In genomic region chr17:56206276-56206884, GRCm38 (mm10) we compare ENCODE assay signal across 14 mouse cellular contexts. TPM values are rescaled to one million over a fixed set of nuclear protein-coding genes. Genes with fewer than 3 reads are reported as not detected.
A peak's percentile ranks its signal among the peaks of the same experiment; 100 is the strongest.
DNase-seq lines count a peak whose midpoint lies in the region; ATAC-seq lines count a peak whose summit lies in the region.
"Had no signal": no experiment of that assay in that cellular context is flagged by ENCODE, and none has a peak within 500 bp of the region (broad histone marks: within the 10 kb centered on the region; RNA-seq: fewer than 3 reads in every experiment).

No protein-coding gene starts in this region.

- DNase-seq in 3T3-L1 (ENCODE audit: low read depth, low spot score) = peak; percentile 31
- no peak for DNase-seq in intestine, embryonic 14.5 days (ENCODE audit: low spot score)
- DNase-seq in lung, postnatal 14 days = peak; percentile 72
- no peak for DNase-seq in left cerebral cortex, postnatal 4 days
- no peak for DNase-seq in midbrain, embryonic 10.5 days (ENCODE audit: low spot score)
- no peak for DNase-seq in layer of hippocampus, adult 18-20 months (ENCODE audit: low spot score in 2 of 2)
- no peak for DNase-seq in urinary bladder, postnatal 4 days (ENCODE audit: low spot score in 2 of 2)
- DNase-seq: cerebellum, adult 9-10 months; thymus, postnatal 25 days had no signal

- H3K4me2 ChIP-seq in intestine, embryonic 14.5 days (ENCODE audit: low read length) = no peak overlapping the region
- no peak overlapping the region for H3K4me2 ChIP-seq in liver, embryonic 15.5 days
- H3K4me2 ChIP-seq: limb, embryonic 15.5 days; midbrain, embryonic 13.5 days had no signal

- WGBS in intestine, embryonic 14.5 days = 81% methylated on average over 10 of the region's 10 CpGs
- WGBS in liver, embryonic 15.5 days (ENCODE audit: insufficient replicate concordance) = 72% methylated on average over 10 of the region's 10 CpGs
- WGBS in midbrain, embryonic 10.5 days = 89% methylated on average over 10 of the region's 10 CpGs

- H3K27ac ChIP-seq in intestine, embryonic 14.5 days (ENCODE audit: low read depth) = no peak overlapping the region
- H3K27ac ChIP-seq in liver, embryonic 15.5 days (replicated peaks) = peak overlapping the region; percentile 65
- no peak overlapping the region for H3K27ac ChIP-seq in midbrain, embryonic 10.5 days (replicated peaks)
- H3K27ac ChIP-seq: limb, embryonic 15.5 days; midbrain, embryonic 13.5 days had no signal

- peak; percentile 81 for ATAC-seq in intestine, embryonic 14.5 days (replicated peaks; ENCODE audit: low FRiP score, low TSS enrichment, low read depth)
- peak; percentile 74 for ATAC-seq in liver, embryonic 15.5 days (ENCODE audit: insufficient read depth)
- ATAC-seq: hindbrain, embryonic 16.5 days; midbrain, embryonic 13.5 days had no signal

- intact Hi-C loops in left cerebral cortex, postnatal 4 days (cut with DNase I) = no loop called here

- no peak overlapping the region for H3K4me3 ChIP-seq in intestine, embryonic 14.5 days (ENCODE audit: low read depth, low read length)
- H3K4me3 ChIP-seq in liver, embryonic 15.5 days (replicated peaks) = no peak overlapping the region
- H3K4me3 ChIP-seq in midbrain, embryonic 10.5 days = no peak overlapping the region
- H3K4me3 ChIP-seq: erythroblast, embryonic 14.5 days; limb, embryonic 15.5 days; midbrain, embryonic 13.5 days had no signal

- H3K27me3 ChIP-seq in intestine, embryonic 14.5 days (replicated peaks; ENCODE audit: control insufficient read depth, insufficient read depth, low read length) = no peaks in the 10 kb centered on the region
- H3K27me3 ChIP-seq in liver, embryonic 15.5 days = no peaks in the 10 kb centered on the region
- no peaks in the 10 kb centered on the region for H3K27me3 ChIP-seq in midbrain, embryonic 10.5 days (ENCODE audit: low read depth, poor library complexity, severe bottlenecking)
- H3K27me3 ChIP-seq: limb, embryonic 15.5 days; midbrain, embryonic 13.5 days had no signal

- no peaks in the 10 kb centered on the region for H3K4me1 ChIP-seq in intestine, embryonic 14.5 days (replicated peaks; ENCODE audit: control insufficient read depth, insufficient read depth, low read length)
- peaks cover 30% of the 10 kb centered on the region for H3K4me1 ChIP-seq in liver, embryonic 15.5 days (replicated peaks)
- H3K4me1 ChIP-seq in midbrain, embryonic 10.5 days = no peaks in the 10 kb centered on the region
- H3K4me1 ChIP-seq: limb, embryonic 15.5 days; midbrain, embryonic 13.5 days had no signal

- peaks cover 99% of the 10 kb centered on the region for H3K36me3 ChIP-seq in intestine, embryonic 14.5 days (ENCODE audit: control insufficient read depth, insufficient read depth, low read length)
- H3K36me3 ChIP-seq in liver, embryonic 15.5 days (replicated peaks) = peaks cover 86% of the 10 kb centered on the region
- H3K36me3 ChIP-seq in midbrain, embryonic 10.5 days = peaks cover 100% of the 10 kb centered on the region

- H3K9ac ChIP-seq in intestine, embryonic 14.5 days (ENCODE audit: low read length) = no peak overlapping the region
- no peak overlapping the region for H3K9ac ChIP-seq in liver, embryonic 15.5 days
- H3K9ac ChIP-seq: limb, embryonic 15.5 days; midbrain, embryonic 13.5 days had no signal

- no peaks in the 10 kb centered on the region for H3K9me3 ChIP-seq in intestine, embryonic 14.5 days (ENCODE audit: control insufficient read depth, low read length)
- H3K9me3 ChIP-seq in liver, embryonic 15.5 days (replicated peaks) = no peaks in the 10 kb centered on the region
- H3K9me3 ChIP-seq in midbrain, embryonic 10.5 days (replicated peaks) = no peaks in the 10 kb centered on the region
- H3K9me3 ChIP-seq: limb, embryonic 15.5 days; midbrain, embryonic 13.5 days had no signal

RNA-seq across cellular contexts. Expression of gene Dpp9, which starts 12.3 kb away (rescaled TPM):
- 35.4 and 36.2 TPM in 2 replicates for polyA plus RNA-seq in intestine, embryonic 14.5 days (2014; fragmentation: Nextera tagmentation; extraction: Ambion mirVana)
- 19.6 and 22.9 TPM in 2 replicates for polyA plus RNA-seq in liver, embryonic 15.5 days (2015; fragmentation: Nextera tagmentation; extraction: Ambion mirVana)
- 10 to 100 TPM; 48.9 to 50.2 TPM for total RNA-seq in left cerebral cortex, postnatal 4 days (2021)
- 45.6 and 46.9 TPM in 2 replicates for polyA plus RNA-seq in midbrain, embryonic 10.5 days (2016; fragmentation: Nextera tagmentation; extraction: Ambion mirVana)
- total RNA-seq in layer of hippocampus, adult 18-20 months (2021) = 10 to 100 TPM; 61.7 to 63.8 TPM

RNA-seq across cellular contexts. Expression of gene Mydgf, which starts 22.7 kb away (rescaled TPM):
- polyA plus RNA-seq in intestine, embryonic 14.5 days (2014; fragmentation: Nextera tagmentation; extraction: Ambion mirVana) = 103 and 111 TPM in 2 replicates
- 58.6 and 66.4 TPM in 2 replicates for polyA plus RNA-seq in liver, embryonic 15.5 days (2015; fragmentation: Nextera tagmentation; extraction: Ambion mirVana)
- total RNA-seq in left cerebral cortex, postnatal 4 days (2021) = 10 to 100 TPM; 45.9 to 47.6 TPM
- polyA plus RNA-seq in midbrain, embryonic 10.5 days (2016; fragmentation: Nextera tagmentation; extraction: Ambion mirVana) = 77.0 and 78.4 TPM in 2 replicates
- 10 to 100 TPM; 41.7 to 44.3 TPM for total RNA-seq in layer of hippocampus, adult 18-20 months (2021)

RNA-seq across cellular contexts. Expression of gene Tnfaip8l1, which starts 44.1 kb away (rescaled TPM):
- polyA plus RNA-seq in intestine, embryonic 14.5 days (2014; fragmentation: Nextera tagmentation; extraction: Ambion mirVana) = 11.3 and 14.0 TPM in 2 replicates
- polyA plus RNA-seq in liver, embryonic 15.5 days (2015; fragmentation: Nextera tagmentation; extraction: Ambion mirVana) = 2.7 and 3.1 TPM in 2 replicates
- 10 to 100 TPM; 11.1 TPM for total RNA-seq in left cerebral cortex, postnatal 4 days (2021)
- 7.2 and 8.4 TPM in 2 replicates for polyA plus RNA-seq in midbrain, embryonic 10.5 days (2016; fragmentation: Nextera tagmentation; extraction: Ambion mirVana)
- total RNA-seq in layer of hippocampus, adult 18-20 months (2021) = 1 to 10 TPM; 4.6 to 6.1 TPM

RNA-seq across cellular contexts. Expression of gene Fem1a, which starts 50.2 kb away (rescaled TPM):
- 15.3 and 16.1 TPM in 2 replicates for polyA plus RNA-seq in intestine, embryonic 14.5 days (2014; fragmentation: Nextera tagmentation; extraction: Ambion mirVana)
- polyA plus RNA-seq in liver, embryonic 15.5 days (2015; fragmentation: Nextera tagmentation; extraction: Ambion mirVana) = 5.7 and 6.4 TPM in 2 replicates
- total RNA-seq in left cerebral cortex, postnatal 4 days (2021) = 10 to 100 TPM; 41.4 to 45.7 TPM
- 11.7 and 15.1 TPM in 2 replicates for polyA plus RNA-seq in midbrain, embryonic 10.5 days (2016; fragmentation: Nextera tagmentation; extraction: Ambion mirVana)
- total RNA-seq in layer of hippocampus, adult 18-20 months (2021) = 10 to 100 TPM; 35.3 TPM

Comparison
In these comparisons a context has a peak if more than half of its experiments do, and no peak if none do; other contexts are left out.
1. DNase-seq: peak in 3T3-L1 (single experiment) and lung, postnatal 14 days (single experiment); none in intestine, embryonic 14.5 days (single experiment), left cerebral cortex, postnatal 4 days (single experiment), midbrain, embryonic 10.5 days (single experiment), layer of hippocampus, adult 18-20 months (0 of 2) and urinary bladder, postnatal 4 days (0 of 2).